Mouse (Mus musculus) c-Kit-negative CD71-positive TER-119-positive erythroid progenitor cells, embryonic 14.5 days (primary cell): Measurements from ENCODE around the gene Rrp1b.
"Not testable (repeated sequence)": the region's sequence is repeated elsewhere in the genome, so short reads cannot be mapped to it uniquely, and the experiment has no call there.

Experiments
- DNase-seq: peaks from one replicate; pipeline ENCODE4 v3.0.0-alpha.2; 2013; ENCODE audit warnings: low read depth, low spot score

Gene Rrp1b

DNA sequence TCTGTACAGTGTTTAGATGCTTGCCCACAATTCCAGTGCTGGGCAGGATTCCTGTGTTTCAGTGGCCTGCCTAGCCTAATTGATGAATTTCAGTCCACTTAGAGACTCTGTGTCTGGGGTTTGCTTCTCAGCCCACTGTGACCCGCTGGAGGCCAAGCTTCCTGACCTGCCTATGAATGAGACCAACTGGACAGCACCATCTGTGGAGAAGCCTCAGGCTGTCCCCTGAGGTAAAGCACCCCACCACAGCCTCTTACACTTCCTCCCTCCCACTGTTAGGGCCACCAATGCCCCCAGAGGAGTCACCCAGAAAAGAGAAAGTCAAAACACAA is 55.1 kb downstream of the Rrp1b start:
- DNase-seq: no peak

GRCm38 (mm10) chr17:32091364-32092240 is 55.7 kb downstream of the Rrp1b start:
- DNase-seq: peak; percentile 87

- DNase-seq: peak; percentile 57
Measured at GRCm38 (mm10) chr17:32092241-32092619, 56.3 kb downstream of the Rrp1b start.

- no peak for DNase-seq
Measured at GRCm38 (mm10) chr17:32092895-32093294, 57.0 kb downstream of the Rrp1b start.

- no peak for DNase-seq
Measured at GRCm38 (mm10) chr17:32097676-32098075, 61.8 kb downstream of the Rrp1b start.

DNA sequence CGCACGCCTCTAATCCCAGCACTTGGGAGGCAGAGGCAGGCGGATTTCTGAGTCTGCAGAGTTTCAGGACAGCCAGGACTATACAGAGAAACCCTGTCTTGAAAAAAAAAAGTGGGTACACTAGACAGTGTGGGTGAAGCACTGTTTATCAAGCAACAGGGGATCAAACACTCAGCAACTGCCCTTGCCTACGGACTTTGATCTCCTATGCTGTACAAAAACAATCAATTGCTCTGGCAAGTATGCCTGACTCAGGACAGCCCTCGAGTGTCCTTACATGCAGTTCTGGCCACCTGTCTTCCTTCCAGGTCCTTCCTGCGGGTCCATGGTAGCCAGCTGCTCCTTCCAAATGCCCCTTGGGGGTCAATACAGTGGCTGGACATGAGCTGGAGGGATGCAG is 63.0 kb downstream of the Rrp1b start:
- not testable (repeated sequence) for DNase-seq

GRCm38 (mm10) chr17:32099574-32099942 is 63.7 kb downstream of the Rrp1b start:
- no peak for DNase-seq

- peak; percentile 69 for DNase-seq
Measured at GRCm38 (mm10) chr17:32099943-32100586, 64.2 kb downstream of the Rrp1b start.

- DNase-seq: no peak
Measured at GRCm38 (mm10) chr17:32103054-32103453, 67.2 kb downstream of the Rrp1b start.

- no peak for DNase-seq
Measured at GRCm38 (mm10) chr17:32106358-32106757, 70.5 kb downstream of the Rrp1b start.

DNA sequence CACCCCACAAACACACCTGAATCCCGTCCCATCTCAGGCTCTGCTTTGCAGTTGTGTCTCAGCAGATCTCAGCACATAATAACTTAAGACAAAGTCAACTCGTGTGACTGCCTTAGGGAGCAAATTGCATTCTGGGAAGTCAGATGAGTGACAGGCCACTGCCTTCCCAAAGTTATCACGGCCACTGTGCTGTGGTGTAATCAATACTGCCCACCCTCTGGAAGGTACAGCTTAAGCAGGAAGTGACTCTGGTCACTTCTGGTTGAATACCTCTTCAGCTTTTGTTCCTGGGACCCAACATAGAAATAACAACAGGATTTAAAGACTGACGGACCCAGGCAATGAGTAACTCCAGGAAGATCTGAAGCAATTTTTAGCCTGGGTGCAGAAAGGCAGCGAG is 72.0 kb downstream of the Rrp1b start:
- no peak for DNase-seq

GRCm38 (mm10) chr17:32108320-32109011 is 72.6 kb downstream of the Rrp1b start:
- DNase-seq: peak; percentile 80

- no peak for DNase-seq
Measured at GRCm38 (mm10) chr17:32109201-32109940, 73.5 kb downstream of the Rrp1b start.

GRCm38 (mm10) chr17:32110424-32110823 is 74.5 kb downstream of the Rrp1b start:
- no peak for DNase-seq

- no peak for DNase-seq
Measured at GRCm38 (mm10) chr17:32110980-32111780, 75.3 kb downstream of the Rrp1b start.
